Mouse (Mus musculus): Measurements from ENCODE around the gene S1pr5. TPM values are rescaled to one million over a fixed set of nuclear protein-coding genes. Genes with fewer than 3 reads are reported as not detected.
"Not testable (repeated sequence)": the region's sequence is repeated elsewhere in the genome, so short reads cannot be mapped to it uniquely, and the experiment has no call there.

The S1pr5 gene
- polyA plus RNA-seq, 1 experiment from 2014 or later: 4.3 TPM

GRCm38 (mm10) chr9:21223490-21223889 is 24.8 kb downstream of the S1pr5 start:
- H3K9ac ChIP-seq (ENCODE audit: low read depth, low read length); H3K4me3 ChIP-seq (ENCODE audit: low read depth, low read length); H3K9me3 ChIP-seq (replicated peaks; ENCODE audit: control insufficient read depth, low read length, poor library complexity, severe bottlenecking); H3K27me3 ChIP-seq (ENCODE audit: control insufficient read depth, insufficient read depth, low read depth, low read length); H3K4me2 ChIP-seq (ENCODE audit: low read length); H3K27ac ChIP-seq (ENCODE audit: low read length); ATAC-seq; H3K36me3 ChIP-seq (ENCODE audit: control insufficient read depth, insufficient read depth, low read length): not testable (repeated sequence)
- 85% methylated on average over 1 of the region's 2 CpGs for WGBS
- H3K4me1 ChIP-seq (ENCODE audit: control insufficient read depth, insufficient read depth, low read length): peaks cover 13% of the 10 kb centered on the region

GRCm38 (mm10) chr9:21221383-21221929 is 26.8 kb downstream of the S1pr5 start:
- peak; percentile 15; the same call in 1 of the 2 replicates for ATAC-seq
- H3K4me2 ChIP-seq (ENCODE audit: low read length): no peak overlapping the region
- 13% methylated on average over 7 of the region's 7 CpGs for WGBS

GRCm38 (mm10) chr9:21220490-21221382 is 27.5 kb downstream of the S1pr5 start:
- ATAC-seq: peak; percentile 92
- no peak overlapping the region for H3K9ac ChIP-seq (ENCODE audit: low read depth, low read length)
- no peaks in the 10 kb centered on the region for H3K36me3 ChIP-seq (ENCODE audit: control insufficient read depth, insufficient read depth, low read length)
- WGBS: 16% methylated on average over 21 of the region's 21 CpGs
- H3K27me3 ChIP-seq (ENCODE audit: control insufficient read depth, insufficient read depth, low read depth, low read length): no peaks in the 10 kb centered on the region
- H3K9me3 ChIP-seq (replicated peaks; ENCODE audit: control insufficient read depth, low read length, poor library complexity, severe bottlenecking): no peaks in the 10 kb centered on the region
- peak overlapping the region; percentile 26 for H3K4me3 ChIP-seq (ENCODE audit: low read depth, low read length)
- H3K27ac ChIP-seq (ENCODE audit: low read length): no peak overlapping the region
- peaks cover 10% of the 10 kb centered on the region for H3K4me1 ChIP-seq (ENCODE audit: control insufficient read depth, insufficient read depth, low read length)
- H3K4me2 ChIP-seq (ENCODE audit: low read length): peak overlapping the region; percentile 56

More at GRCm38 (mm10) chr9:21221383-21221929, 26.8 kb downstream of the S1pr5 start:
- peaks cover 7% of the 10 kb centered on the region for H3K4me1 ChIP-seq (ENCODE audit: control insufficient read depth, insufficient read depth, low read length)
- H3K9me3 ChIP-seq (replicated peaks; ENCODE audit: control insufficient read depth, low read length, poor library complexity, severe bottlenecking): no peaks in the 10 kb centered on the region
- H3K27ac ChIP-seq (ENCODE audit: low read length): no peak overlapping the region
- H3K27me3 ChIP-seq (ENCODE audit: control insufficient read depth, insufficient read depth, low read depth, low read length): no peaks in the 10 kb centered on the region
- H3K36me3 ChIP-seq (ENCODE audit: control insufficient read depth, insufficient read depth, low read length): no peaks in the 10 kb centered on the region
- no peak overlapping the region for H3K4me3 ChIP-seq (ENCODE audit: low read depth, low read length)
- H3K9ac ChIP-seq (ENCODE audit: low read depth, low read length): no peak overlapping the region

GRCm38 (mm10) chr9:21219820-21220219 is 28.4 kb downstream of the S1pr5 start:
- no peak for ATAC-seq
- no peak overlapping the region for H3K4me2 ChIP-seq (ENCODE audit: low read length)

GRCm38 (mm10) chr9:21216050-21216841 is 32.0 kb downstream of the S1pr5 start:
- Histone ChIP-seq H3K4me2 (ENCODE audit: low read length) (no peak overlapping the region), H3K9me3 (replicated peaks; ENCODE audit: control insufficient read depth, low read length, poor library complexity, severe bottlenecking) (no peaks in the 10 kb centered on the region), H3K36me3 (ENCODE audit: control insufficient read depth, insufficient read depth, low read length) (peaks cover 5% of the 10 kb centered on the region; the same call in 1 of the 2 replicates), H3K4me3 (ENCODE audit: low read depth, low read length) (no peak overlapping the region), H3K27ac (ENCODE audit: low read length) (no peak overlapping the region), H3K4me1 (ENCODE audit: control insufficient read depth, insufficient read depth, low read length) (peaks cover 10% of the 10 kb centered on the region), H3K27me3 (ENCODE audit: control insufficient read depth, insufficient read depth, low read depth, low read length) (no peaks in the 10 kb centered on the region), H3K9ac (ENCODE audit: low read depth, low read length) (no peak overlapping the region)
- no peak for ATAC-seq
- 67% methylated on average over 25 of the region's 25 CpGs for WGBS

More at GRCm38 (mm10) chr9:21219820-21220219, 28.4 kb downstream of the S1pr5 start:
- Histone ChIP-seq H3K4me3 (ENCODE audit: low read depth, low read length) (no peak overlapping the region), H3K27me3 (ENCODE audit: control insufficient read depth, insufficient read depth, low read depth, low read length) (no peaks in the 10 kb centered on the region), H3K4me1 (ENCODE audit: control insufficient read depth, insufficient read depth, low read length) (peaks cover 10% of the 10 kb centered on the region), H3K9ac (ENCODE audit: low read depth, low read length) (no peak overlapping the region), H3K27ac (ENCODE audit: low read length) (no peak overlapping the region), H3K36me3 (ENCODE audit: control insufficient read depth, insufficient read depth, low read length) (no peaks in the 10 kb centered on the region), H3K9me3 (replicated peaks; ENCODE audit: control insufficient read depth, low read length, poor library complexity, severe bottlenecking) (no peaks in the 10 kb centered on the region)
- 51% methylated on average over 3 of the region's 3 CpGs for WGBS

GRCm38 (mm10) chr9:21213617-21214190 is 34.5 kb downstream of the S1pr5 start:
- H3K36me3 ChIP-seq (ENCODE audit: control insufficient read depth, insufficient read depth, low read length): peaks cover 17% of the 10 kb centered on the region
- H3K4me1 ChIP-seq (ENCODE audit: control insufficient read depth, insufficient read depth, low read length): peaks cover 5% of the 10 kb centered on the region; the same call in 1 of the 2 replicates
- H3K4me3 ChIP-seq (ENCODE audit: low read depth, low read length): no peak overlapping the region
- no peak overlapping the region for H3K9ac ChIP-seq (ENCODE audit: low read depth, low read length)
- no peak overlapping the region for H3K27ac ChIP-seq (ENCODE audit: low read length)
- H3K4me2 ChIP-seq (ENCODE audit: low read length): no peak overlapping the region
- no peak for ATAC-seq
- no peaks in the 10 kb centered on the region for H3K9me3 ChIP-seq (replicated peaks; ENCODE audit: control insufficient read depth, low read length, poor library complexity, severe bottlenecking)
- WGBS: 46% methylated on average over 7 of the region's 7 CpGs
- no peaks in the 10 kb centered on the region for H3K27me3 ChIP-seq (ENCODE audit: control insufficient read depth, insufficient read depth, low read depth, low read length)

GRCm38 (mm10) chr9:21211624-21212023 is 36.6 kb downstream of the S1pr5 start:
- Histone ChIP-seq H3K4me3 (ENCODE audit: low read depth, low read length) (no peak overlapping the region), H3K9me3 (replicated peaks; ENCODE audit: control insufficient read depth, low read length, poor library complexity, severe bottlenecking) (no peaks in the 10 kb centered on the region), H3K9ac (ENCODE audit: low read depth, low read length) (no peak overlapping the region), H3K27me3 (ENCODE audit: control insufficient read depth, insufficient read depth, low read depth, low read length) (no peaks in the 10 kb centered on the region), H3K4me1 (ENCODE audit: control insufficient read depth, insufficient read depth, low read length) (peaks cover 5% of the 10 kb centered on the region; the same call in 1 of the 2 replicates), H3K4me2 (ENCODE audit: low read length) (no peak overlapping the region), H3K27ac (ENCODE audit: low read length) (no peak overlapping the region), H3K36me3 (ENCODE audit: control insufficient read depth, insufficient read depth, low read length) (peaks cover 26% of the 10 kb centered on the region)
- 81% methylated on average over 7 of the region's 7 CpGs for WGBS
- no peak for ATAC-seq

- 74% methylated on average over 6 of the region's 6 CpGs for WGBS
These were observed 37.4 kb downstream of the S1pr5 start for GRCm38 (mm10) chr9:21210821-21211220.

More at GRCm38 (mm10) chr9:21210821-21211220, 37.4 kb downstream of the S1pr5 start:
- Histone ChIP-seq H3K4me3 (ENCODE audit: low read depth, low read length) (no peak overlapping the region), H3K9me3 (replicated peaks; ENCODE audit: control insufficient read depth, low read length, poor library complexity, severe bottlenecking) (no peaks in the 10 kb centered on the region), H3K36me3 (ENCODE audit: control insufficient read depth, insufficient read depth, low read length) (peaks cover 33% of the 10 kb centered on the region), H3K9ac (ENCODE audit: low read depth, low read length) (no peak overlapping the region), H3K27me3 (ENCODE audit: control insufficient read depth, insufficient read depth, low read depth, low read length) (no peaks in the 10 kb centered on the region), H3K4me1 (ENCODE audit: control insufficient read depth, insufficient read depth, low read length) (no peaks in the 10 kb centered on the region), H3K27ac (ENCODE audit: low read length) (no peak overlapping the region), H3K4me2 (ENCODE audit: low read length) (no peak overlapping the region)
- ATAC-seq: no peak
